Mouse (Mus musculus) T-helper 2 cell (primary cell): Measurements from ENCODE around the gene Racgap1.

ENCODE experiments used
- in situ Hi-C: fragments of 300-600 bp; cut with MboI, MseI; formaldehyde crosslinking; loops from one replicate; pipeline ENCODE4 v1.15.1; 2025; ENCODE audit warnings: high pct_unique_total_duplicates

Gene Racgap1

DNA sequence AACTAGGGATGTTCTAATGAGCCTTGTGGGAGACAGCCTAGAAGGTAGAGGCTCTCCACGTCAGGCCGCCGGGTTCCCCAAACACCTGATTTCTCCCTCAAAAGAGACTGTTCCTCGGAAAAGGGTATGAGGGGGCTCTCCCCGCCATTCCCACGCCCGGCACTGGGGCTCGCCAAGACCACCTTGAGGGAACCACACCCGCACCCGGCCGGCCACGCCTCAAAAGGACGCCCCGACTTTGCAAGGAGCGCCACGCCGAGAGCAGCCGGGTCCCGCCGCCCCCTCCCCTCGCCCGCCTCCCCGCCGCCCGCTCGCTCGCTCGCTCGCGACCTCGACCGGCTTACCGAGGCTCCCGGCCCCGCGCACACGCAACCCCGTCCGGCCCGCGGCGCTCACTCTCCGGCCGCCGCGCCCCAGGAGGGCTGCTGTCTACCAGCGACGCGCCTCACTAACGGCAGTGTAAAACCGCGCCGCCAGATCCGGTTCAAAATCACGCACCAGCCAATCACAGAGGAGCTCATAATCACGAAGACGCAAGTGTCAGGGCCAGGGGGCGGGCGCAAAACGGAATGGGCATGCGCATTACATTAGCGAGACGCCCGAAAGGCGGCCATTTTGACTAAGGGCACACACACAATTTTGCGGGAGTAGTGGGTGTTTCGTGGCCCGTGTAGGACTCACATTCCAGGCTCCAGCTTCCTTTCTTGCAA, at the start of gene Racgap1:
Racgap1 (minus strand) TSS at position 494 of the 710 bp plus-strand sequence.
- in situ Hi-C loops: no loop called here

- in situ Hi-C loops: no loop called here
These were observed 49.0 kb upstream of the Racgap1 start for GRCm38 (mm10) chr15:99700219-99701106.

GRCm38 (mm10) chr15:99699715-99700114, 48.3 kb upstream of the Racgap1 start:
- in situ Hi-C loops: no loop called here

- in situ Hi-C loops: no loop called here
These were observed 47.2 kb upstream of the Racgap1 start for GRCm38 (mm10) chr15:99698533-99699085.

DNA sequence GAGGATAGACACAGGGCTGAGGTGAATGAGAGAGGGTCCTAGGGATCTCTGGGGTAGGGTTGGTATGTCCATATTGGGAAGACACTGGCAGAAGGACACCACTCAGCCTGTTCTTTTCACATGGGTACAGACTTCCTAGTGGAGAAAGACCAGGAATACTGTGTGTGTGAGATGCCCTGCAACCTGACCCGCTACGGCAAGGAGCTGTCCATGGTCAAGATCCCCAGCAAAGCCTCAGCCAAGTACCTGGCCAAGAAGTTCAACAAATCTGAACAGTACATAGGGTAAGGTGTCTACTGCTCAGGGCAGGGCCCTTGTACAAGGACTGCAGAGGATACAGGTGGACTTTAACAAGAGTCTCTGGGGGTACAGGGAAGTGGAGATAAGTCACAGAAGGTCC, 45.9 kb upstream of the Racgap1 start:
- in situ Hi-C loops: no loop called here

GRCm38 (mm10) chr15:99691976-99692375, 40.5 kb upstream of the Racgap1 start:
- in situ Hi-C loops: no loop called here

- in situ Hi-C loops: no loop called here
These were observed 39.5 kb upstream of the Racgap1 start for GRCm38 (mm10) chr15:99690924-99691323.

DNA sequence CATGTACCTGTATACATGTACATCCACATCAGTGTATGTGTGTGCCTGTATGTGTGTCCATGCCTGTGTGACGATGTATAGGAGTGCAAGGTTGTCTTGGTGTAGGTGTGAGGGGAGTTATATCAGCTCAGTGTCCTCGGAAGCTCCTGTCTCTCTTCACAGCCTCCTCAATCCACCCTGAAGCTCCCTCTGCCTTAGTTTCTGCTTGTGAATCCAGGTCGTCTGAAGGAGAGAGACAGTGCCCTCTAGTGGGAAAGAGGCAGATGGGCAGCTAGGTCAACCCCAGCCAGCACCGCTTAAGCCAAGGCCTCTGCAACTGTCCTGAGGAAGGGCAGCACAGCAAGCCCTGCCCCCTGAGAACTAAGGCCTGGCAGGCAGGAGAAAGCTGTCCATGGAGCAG, 37.3 kb upstream of the Racgap1 start:
- in situ Hi-C loops: loop anchor here (10.0 kb wide), 1 partner anchor 1186 kb away; no protein-coding TSS in a partner anchor

DNA sequence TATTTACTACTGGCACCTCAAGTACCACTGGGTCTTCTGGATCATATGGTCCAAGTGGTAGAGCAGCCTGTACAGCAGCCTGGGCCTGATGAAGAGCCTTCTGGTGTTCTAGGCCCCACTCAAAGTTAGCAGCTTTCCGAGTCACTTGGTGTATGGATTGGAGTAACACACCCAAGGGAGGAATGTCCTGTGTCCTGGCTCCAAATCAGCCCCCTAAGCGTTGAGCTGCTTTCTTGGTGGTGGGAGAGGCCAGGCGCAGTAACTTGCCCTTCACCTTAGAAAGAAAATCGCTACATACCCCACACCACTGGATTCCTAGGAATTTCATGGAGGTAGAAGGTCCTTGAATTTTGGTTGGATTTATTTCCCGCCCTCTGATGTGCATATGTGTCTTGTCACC, 32.7 kb upstream of the Racgap1 start:
- in situ Hi-C loops: loop anchor here (10.0 kb wide), 1 partner anchor 1191 kb away; no protein-coding TSS in a partner anchor

DNA sequence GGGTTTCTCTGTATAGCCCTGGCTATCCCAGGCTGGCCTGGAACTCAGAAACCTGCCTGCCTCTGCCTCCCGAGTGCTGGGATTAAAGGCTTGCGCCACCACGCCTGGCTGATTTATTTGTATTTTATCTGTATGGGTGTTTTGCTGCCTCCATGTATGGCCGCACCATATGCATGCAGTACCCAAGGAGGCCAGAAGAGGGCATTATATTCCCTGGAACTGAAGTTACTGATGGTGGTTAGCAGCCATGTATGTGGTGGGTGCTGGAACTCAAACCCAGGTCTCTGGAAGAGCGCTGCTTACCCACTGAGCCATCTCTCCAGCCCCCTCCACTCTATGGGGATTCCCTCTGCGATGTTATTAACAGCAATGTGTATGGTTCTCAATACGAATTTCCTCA, 31.4 kb upstream of the Racgap1 start:
- in situ Hi-C loops: loop anchor here (10.0 kb wide), 1 partner anchor 1192 kb away; no protein-coding TSS in a partner anchor

DNA sequence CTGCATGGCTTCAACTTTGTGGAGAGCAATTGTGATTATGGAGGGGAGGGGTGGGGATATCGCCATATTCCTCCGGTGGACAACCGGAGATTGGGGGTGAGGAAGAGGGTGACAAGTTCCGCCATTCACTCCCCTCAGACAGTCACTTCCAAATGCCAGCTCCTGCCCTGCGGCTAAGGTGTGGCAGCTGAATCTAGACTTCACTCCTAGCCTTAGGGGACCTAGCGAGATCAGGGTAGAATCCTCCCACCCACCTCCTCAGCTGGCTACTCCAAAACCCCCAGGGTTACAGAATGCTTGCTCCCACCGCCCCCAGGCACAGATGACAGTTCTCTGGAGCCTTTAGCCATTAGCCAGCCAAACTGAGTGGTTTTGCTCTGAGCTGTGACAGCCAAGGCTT, 27.6 kb upstream of the Racgap1 start:
- in situ Hi-C loops: no loop called here

GRCm38 (mm10) chr15:99678063-99678800, 26.8 kb upstream of the Racgap1 start:
- in situ Hi-C loops: no loop called here

DNA sequence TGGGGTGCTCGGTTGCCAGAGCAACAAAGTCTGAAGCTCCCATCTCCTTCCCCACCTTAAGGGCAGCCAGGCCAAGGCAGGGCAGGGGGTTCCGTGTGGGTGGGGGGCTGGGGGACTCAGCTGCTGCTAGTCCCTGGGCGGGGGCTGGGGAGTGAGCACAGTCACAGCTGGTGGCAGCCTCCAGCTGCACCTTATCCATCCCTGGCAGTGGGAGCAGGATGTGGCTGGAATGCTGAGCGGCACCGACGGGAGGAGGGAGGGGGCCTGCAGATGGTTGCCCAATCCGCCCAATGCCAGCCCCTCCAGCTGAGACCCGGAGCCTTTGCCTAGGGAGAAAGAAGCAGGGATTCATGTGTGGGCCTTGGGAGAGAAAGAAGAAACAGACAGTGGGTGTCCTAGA, 25.6 kb upstream of the Racgap1 start:
- in situ Hi-C loops: no loop called here

DNA sequence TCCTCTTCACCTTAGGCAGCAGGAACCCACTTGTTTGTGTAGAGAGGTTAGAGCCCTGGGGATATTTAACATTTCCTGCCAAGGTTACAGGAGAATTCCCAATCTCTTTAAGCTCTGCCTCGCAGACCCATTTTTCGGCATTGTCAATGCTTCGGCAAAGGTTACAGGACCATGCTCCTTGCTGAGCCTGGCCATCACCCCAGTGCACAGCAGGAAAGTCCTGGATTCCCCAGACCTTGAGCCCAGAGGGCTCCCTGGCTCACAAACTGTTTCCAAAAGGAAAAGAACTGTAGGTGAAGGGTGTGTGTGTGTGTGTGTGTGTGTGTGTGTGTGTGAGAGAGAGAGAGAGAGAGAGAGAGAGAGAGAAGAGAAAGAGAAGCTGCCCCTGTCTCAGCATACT, 23.4 kb upstream of the Racgap1 start:
- in situ Hi-C loops: loop anchor here (5.0 kb wide), 1 partner anchor 78 kb away; no protein-coding TSS in a partner anchor

DNA sequence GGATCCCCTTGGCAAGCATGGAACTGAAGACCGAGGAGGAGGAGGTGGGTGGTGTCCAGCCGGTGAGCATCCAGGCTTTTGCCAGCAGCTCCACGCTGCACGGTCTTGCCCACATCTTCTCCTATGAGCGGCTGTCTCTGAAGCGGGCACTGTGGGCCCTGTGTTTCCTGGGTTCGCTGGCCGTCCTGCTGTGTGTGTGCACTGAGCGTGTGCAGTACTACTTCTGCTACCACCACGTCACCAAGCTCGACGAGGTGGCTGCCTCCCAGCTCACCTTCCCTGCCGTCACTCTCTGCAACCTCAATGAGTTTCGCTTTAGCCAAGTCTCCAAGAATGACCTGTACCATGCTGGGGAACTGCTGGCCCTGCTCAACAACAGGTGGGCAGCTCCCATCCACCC, 20.3 kb upstream of the Racgap1 start:
- in situ Hi-C loops: loop anchor here (5.0 kb wide), 1 partner anchor 74 kb away; no protein-coding TSS in a partner anchor

GRCm38 (mm10) chr15:99670964-99671670, 19.7 kb upstream of the Racgap1 start:
- in situ Hi-C loops: loop anchor here (5.0 kb wide), 1 partner anchor 74 kb away; no protein-coding TSS in a partner anchor

DNA sequence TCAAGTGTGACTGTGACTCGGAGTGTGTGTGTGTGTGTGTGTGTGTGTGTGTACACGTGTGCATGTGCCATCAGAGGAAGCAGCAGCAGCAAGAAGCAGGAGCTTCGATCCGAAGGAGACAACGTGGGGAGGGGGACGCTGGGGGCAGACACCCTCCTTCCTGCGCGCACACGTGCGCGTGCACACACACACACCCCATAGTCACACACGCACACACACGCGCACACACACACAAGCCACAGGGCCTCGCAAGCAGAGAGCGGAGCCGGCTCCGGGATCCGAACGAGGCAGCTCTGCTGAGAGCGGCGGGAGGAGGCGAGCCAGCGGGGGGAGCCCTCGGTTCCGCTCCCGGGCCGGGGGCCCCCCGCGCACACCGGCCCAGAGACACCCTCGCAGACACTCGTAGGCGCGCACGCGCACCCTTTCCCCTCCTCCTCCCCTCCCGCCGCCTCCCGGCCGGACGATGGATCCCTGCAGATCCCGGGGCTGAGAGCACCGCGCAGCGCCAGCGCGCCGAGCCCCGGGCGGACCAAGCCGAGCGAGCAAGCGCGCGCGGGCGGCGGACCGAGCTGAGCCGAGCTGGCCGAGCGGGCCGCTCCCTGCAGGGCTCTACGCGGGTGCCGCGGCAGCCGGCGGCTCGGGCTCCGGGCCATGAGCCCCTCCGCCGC, 18.8 kb upstream of the Racgap1 start, which contains the start of gene Asic1:
Asic1 (plus strand) TSS at position 215 of the 668 bp plus-strand sequence.
- in situ Hi-C loops: loop anchor here (5.0 kb wide), 1 partner anchor 73 kb away; no protein-coding TSS in a partner anchor

DNA sequence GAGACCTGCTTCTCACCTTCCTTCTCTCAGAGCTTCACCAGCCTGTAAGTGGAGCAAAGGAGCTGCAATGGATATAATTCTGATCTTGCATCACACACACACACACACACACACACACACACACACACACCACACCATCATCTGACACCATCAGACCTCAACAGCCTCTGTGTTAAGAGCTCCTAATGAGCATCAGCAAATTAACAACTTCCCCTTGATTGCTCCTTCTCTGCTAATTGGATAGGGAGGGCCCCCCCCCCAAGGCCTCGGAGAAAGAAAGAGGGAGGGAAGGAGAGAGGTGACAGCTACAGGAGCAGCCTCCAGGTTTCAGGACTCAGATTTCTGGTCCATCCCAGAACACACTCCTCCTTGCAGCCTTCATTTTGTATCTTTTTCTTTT, 17.9 kb upstream of the Racgap1 start:
- in situ Hi-C loops: no loop called here

GRCm38 (mm10) chr15:99668881-99669280, 17.4 kb upstream of the Racgap1 start:
- in situ Hi-C loops: no loop called here

- in situ Hi-C loops: no loop called here
These were observed 16.1 kb upstream of the Racgap1 start for GRCm38 (mm10) chr15:99667544-99667943.
